Mouse (Mus musculus) intestine, embryonic 14.5 days (tissue): ENCODE results near the gene Scarb2. TPM values are rescaled to one million over a fixed set of nuclear protein-coding genes. Genes with fewer than 3 reads are reported as not detected.
A peak's percentile ranks its signal among the peaks of the same experiment; 100 is the strongest.

ENCODE experiments used
- ATAC-seq: fragments of 200-750 bp; cut with Nextera tagmentation; replicated peaks from 2 replicates; pipeline ENCODE4 v1.8.0; 2017; ENCODE audit warnings: low read depth, moderate number of reproducible peaks, moderate TSS enrichment, moderate library complexity; ENCODE audit not compliant: low FRiP score, low TSS enrichment
- DNase-seq: peaks from one replicate; pipeline ENCODE4 v3.0.0-alpha.2; 2018; ENCODE audit warnings: low spot score
- H3K27ac ChIP-seq: fragments of 300-500 bp; sonication (generic); 2 replicates; pipeline ENCODE4 v1.5.1; 2014; ENCODE audit warnings: low read depth, mild to moderate bottlenecking, control low read depth
- H3K27me3 ChIP-seq: fragments of 300-500 bp; sonication (generic); replicated peaks from 2 replicates; pipeline ENCODE4 v1.6.1; 2014; ENCODE audit warnings: low read length, control low read depth; ENCODE audit not compliant: control insufficient read depth, insufficient read depth
- H3K36me3 ChIP-seq: fragments of 300-500 bp; sonication (generic); 2 replicates; pipeline ENCODE4 v1.6.1; 2014; ENCODE audit warnings: low read length, control low read depth; ENCODE audit not compliant: control insufficient read depth, insufficient read depth
- H3K4me1 ChIP-seq: fragments of 300-500 bp; sonication (generic); replicated peaks from 2 replicates; pipeline ENCODE4 v1.6.1; 2014; ENCODE audit warnings: low read length, control low read depth, mixed read lengths; ENCODE audit not compliant: control insufficient read depth, insufficient read depth
- H3K4me2 ChIP-seq: fragments of 300-500 bp; sonication (generic); 2 replicates; pipeline ENCODE4 v1.6.1; 2014; ENCODE audit warnings: low read length
- H3K4me3 ChIP-seq: fragments of 300-500 bp; sonication (generic); 2 replicates; pipeline ENCODE4 v1.5.1; 2014; ENCODE audit warnings: low read depth, low read length, control low read depth, mixed read lengths
- H3K9ac ChIP-seq: fragments of 300-500 bp; sonication (generic); 2 replicates; pipeline ENCODE4 v1.6.1; 2014; ENCODE audit warnings: mild to moderate bottlenecking, low read length
- H3K9me3 ChIP-seq: fragments of 300-500 bp; sonication (generic); 2 replicates; pipeline ENCODE4 v1.6.1; 2016; ENCODE audit warnings: low read length, control low read depth; ENCODE audit not compliant: control insufficient read depth
- WGBS: fragments of 180-500 bp; shearing (Covaris S2); extraction: QIAGEN DNeasy Blood & Tissue Kit; methylation state at CpG from one replicate; pipeline ENCODE4 v1.1.7; 2014; 5-methylcytosine and 5-hydroxymethylcytosine counted together
- polyA plus RNA-seq: library from polyadenylated mRNA; unstranded; fragments of >200 nt; fragmentation: Nextera tagmentation; extraction: Ambion mirVana; gene quantifications from 2 replicates; pipeline ENCODE4 v1.2.1, GENCODE M21; 2014

Scarb2 gene
- polyA plus RNA-seq, 1 experiment from 2014 or later: 11.8 TPM

DNA sequence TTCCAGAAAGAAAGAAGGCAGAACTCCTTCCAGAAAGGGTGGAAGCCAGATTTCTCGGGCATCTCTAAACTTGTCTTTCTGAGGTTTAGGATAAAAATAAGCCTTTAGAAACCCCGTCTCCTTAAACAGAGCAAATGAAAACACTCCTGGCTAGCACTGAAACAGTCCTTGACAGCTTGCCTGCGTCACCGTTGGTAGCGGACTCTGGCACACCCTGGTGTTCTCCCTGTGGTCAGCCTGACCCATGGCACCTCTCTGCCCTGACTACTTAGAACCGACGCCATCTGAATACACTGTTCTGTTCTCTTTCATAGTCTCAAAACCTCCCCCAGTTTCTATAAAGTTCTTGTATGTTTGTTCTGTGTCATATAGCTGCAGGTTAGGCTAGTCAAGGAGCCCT is 17.7 kb downstream of the Scarb2 start:
- ATAC-seq: no peak
- DNase-seq: no peak
- H3K27ac ChIP-seq: peak overlapping the region; percentile 47; the same call in 1 of the 2 replicates
- peaks cover 5% of the 10 kb centered on the region for H3K36me3 ChIP-seq
- H3K9me3 ChIP-seq: no peaks in the 10 kb centered on the region
- H3K27me3 ChIP-seq: no peaks in the 10 kb centered on the region
- WGBS: 55% methylated on average over 7 of the region's 7 CpGs
- H3K4me1 ChIP-seq: peaks cover 28% of the 10 kb centered on the region
- H3K4me2 ChIP-seq: no peak overlapping the region
- H3K9ac ChIP-seq: no peak overlapping the region
- no peak overlapping the region for H3K4me3 ChIP-seq

DNA sequence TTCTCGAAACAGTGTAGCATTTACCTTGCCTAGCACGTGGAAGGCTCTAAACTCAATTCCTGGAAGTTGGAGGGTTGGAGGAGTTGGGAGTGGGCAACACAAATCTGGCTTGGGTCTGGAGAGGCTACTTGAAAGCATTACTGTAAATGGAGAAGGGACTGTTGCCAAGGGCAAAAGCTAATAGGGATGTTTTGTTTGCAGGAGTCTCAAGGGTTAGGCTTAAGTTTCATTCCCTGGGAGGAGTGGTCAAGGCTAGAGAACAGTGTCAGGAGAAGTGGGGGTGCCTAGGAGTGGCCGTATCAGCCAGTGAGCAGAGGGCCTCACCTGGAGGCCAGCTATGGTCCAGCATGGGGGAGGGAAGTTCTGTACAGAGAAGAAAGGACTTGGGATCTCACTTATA is 18.2 kb downstream of the Scarb2 start:
- Histone ChIP-seq H3K9ac (no peak overlapping the region), H3K9me3 (no peaks in the 10 kb centered on the region), H3K4me2 (no peak overlapping the region), H3K4me1 (peaks cover 22% of the 10 kb centered on the region), H3K27me3 (no peaks in the 10 kb centered on the region), H3K36me3 (peaks cover 10% of the 10 kb centered on the region), H3K4me3 (no peak overlapping the region), H3K27ac (peak overlapping the region; percentile 47; the same call in 1 of the 2 replicates)
- DNase-seq (no peak), ATAC-seq (no peak)
- 58% methylated on average over 3 of the region's 3 CpGs for WGBS

DNA sequence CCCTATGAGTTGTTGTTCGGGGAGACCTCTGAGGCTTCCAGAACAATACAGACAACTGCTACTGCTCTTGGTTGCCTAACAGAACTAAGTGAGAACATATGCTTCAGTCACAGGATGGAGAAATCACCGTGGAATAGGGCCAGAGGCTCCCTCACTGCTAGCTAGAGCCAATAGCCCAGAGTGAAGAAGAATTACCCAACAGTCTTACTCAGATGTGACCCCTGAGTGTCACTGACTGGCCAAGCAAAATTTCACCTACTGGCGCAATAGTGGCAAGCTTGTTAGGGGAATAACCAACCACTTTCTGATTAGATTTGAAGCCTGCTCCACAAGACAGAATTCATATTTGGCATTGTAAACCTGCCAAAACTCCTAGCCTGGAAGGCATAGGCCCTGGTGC is 19.9 kb downstream of the Scarb2 start:
- ATAC-seq (no peak), DNase-seq (no peak)
- Histone ChIP-seq H3K4me3 (no peak overlapping the region), H3K27me3 (no peaks in the 10 kb centered on the region), H3K4me2 (no peak overlapping the region), H3K4me1 (peaks cover 22% of the 10 kb centered on the region), H3K36me3 (peaks cover 18% of the 10 kb centered on the region), H3K27ac (no peak overlapping the region), H3K9ac (no peak overlapping the region), H3K9me3 (no peaks in the 10 kb centered on the region)
- WGBS: 90% methylated on average over 3 of the region's 3 CpGs

DNA sequence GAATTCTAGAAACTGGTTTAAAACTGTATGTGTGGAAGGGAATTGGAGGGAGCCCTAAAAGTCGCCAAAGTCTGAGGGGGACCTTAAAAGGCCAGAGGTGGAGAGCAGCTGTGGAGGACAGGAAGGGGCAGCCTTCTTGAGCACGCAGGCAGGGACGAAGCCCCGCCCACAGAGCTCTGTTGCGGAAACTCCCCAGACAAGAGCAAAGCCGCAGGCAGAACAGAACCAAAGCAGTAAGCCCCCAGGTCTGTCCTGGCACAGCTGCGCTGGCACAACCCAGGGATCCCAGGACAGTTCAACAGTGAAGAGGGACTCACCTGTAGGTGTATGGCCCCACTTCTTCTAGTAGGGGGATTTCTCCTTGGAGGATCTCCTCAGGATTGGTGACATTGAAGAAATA is 21.8 kb downstream of the Scarb2 start:
- Histone ChIP-seq H3K36me3 (peaks cover 18% of the 10 kb centered on the region), H3K4me2 (no peak overlapping the region), H3K4me3 (no peak overlapping the region), H3K9ac (no peak overlapping the region), H3K9me3 (no peaks in the 10 kb centered on the region), H3K27ac (no peak overlapping the region), H3K4me1 (peaks cover 17% of the 10 kb centered on the region), H3K27me3 (no peaks in the 10 kb centered on the region)
- ATAC-seq (no peak), DNase-seq (no peak)
- 68% methylated on average over 7 of the region's 7 CpGs for WGBS

DNA sequence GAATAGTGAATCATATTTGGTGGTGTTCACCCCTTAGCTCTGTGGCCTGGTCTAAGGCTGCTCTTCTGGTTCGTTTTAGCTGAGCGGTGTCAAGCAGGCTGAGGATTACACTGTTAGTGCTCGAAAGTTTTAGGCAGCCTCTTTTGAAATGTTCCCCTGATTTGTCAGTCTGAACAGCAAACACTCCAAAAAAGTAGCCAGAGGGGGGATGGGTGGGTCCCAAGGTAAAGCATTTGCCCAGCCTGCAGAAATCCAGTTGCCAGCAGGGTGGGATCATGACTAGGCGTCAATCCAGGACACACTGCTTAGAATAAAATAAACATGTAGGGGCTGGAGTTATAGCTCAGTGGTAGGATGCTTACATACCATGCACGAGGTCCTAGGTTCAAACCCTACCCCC is 33.8 kb downstream of the Scarb2 start:
- no peak overlapping the region for H3K9ac ChIP-seq
- no peaks in the 10 kb centered on the region for H3K36me3 ChIP-seq
- DNase-seq (no peak), ATAC-seq (no peak)
- WGBS: 50% methylated on average over 5 of the region's 5 CpGs
- H3K4me1 ChIP-seq: no peaks in the 10 kb centered on the region; the same call in 1 of the 2 replicates
- no peak overlapping the region for H3K4me3 ChIP-seq
- H3K9me3 ChIP-seq: no peaks in the 10 kb centered on the region
- no peak overlapping the region for H3K4me2 ChIP-seq
- H3K27me3 ChIP-seq: no peaks in the 10 kb centered on the region
- no peak overlapping the region for H3K27ac ChIP-seq

DNA sequence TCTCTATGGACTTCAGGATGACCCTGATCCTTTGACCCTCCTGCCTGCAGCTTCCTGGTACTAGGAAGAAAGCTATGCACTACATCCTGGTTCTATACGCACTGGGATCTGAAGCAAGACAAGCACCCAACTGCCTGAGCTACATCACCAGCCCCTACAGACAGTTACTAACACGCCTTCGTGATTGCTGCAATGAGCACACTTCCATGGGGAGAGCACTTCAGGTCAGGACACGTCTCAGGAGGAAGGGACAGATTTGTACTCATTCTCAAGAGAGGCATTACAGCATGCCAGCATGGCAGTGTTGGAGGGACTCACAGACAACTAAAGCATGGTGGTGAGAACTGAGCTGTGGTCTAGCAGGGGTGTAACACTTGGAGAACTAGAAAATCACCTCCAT is 35.1 kb downstream of the Scarb2 start:
- H3K4me1 ChIP-seq: peaks cover 7% of the 10 kb centered on the region; the same call in 1 of the 2 replicates
- H3K9ac ChIP-seq: no peak overlapping the region
- no peaks in the 10 kb centered on the region for H3K36me3 ChIP-seq
- DNase-seq (no peak), ATAC-seq (no peak)
- H3K9me3 ChIP-seq: no peaks in the 10 kb centered on the region
- 83% methylated on average over 4 of the region's 4 CpGs for WGBS
- no peaks in the 10 kb centered on the region for H3K27me3 ChIP-seq
- H3K4me2 ChIP-seq: no peak overlapping the region
- no peak overlapping the region for H3K4me3 ChIP-seq
- no peak overlapping the region for H3K27ac ChIP-seq

DNA sequence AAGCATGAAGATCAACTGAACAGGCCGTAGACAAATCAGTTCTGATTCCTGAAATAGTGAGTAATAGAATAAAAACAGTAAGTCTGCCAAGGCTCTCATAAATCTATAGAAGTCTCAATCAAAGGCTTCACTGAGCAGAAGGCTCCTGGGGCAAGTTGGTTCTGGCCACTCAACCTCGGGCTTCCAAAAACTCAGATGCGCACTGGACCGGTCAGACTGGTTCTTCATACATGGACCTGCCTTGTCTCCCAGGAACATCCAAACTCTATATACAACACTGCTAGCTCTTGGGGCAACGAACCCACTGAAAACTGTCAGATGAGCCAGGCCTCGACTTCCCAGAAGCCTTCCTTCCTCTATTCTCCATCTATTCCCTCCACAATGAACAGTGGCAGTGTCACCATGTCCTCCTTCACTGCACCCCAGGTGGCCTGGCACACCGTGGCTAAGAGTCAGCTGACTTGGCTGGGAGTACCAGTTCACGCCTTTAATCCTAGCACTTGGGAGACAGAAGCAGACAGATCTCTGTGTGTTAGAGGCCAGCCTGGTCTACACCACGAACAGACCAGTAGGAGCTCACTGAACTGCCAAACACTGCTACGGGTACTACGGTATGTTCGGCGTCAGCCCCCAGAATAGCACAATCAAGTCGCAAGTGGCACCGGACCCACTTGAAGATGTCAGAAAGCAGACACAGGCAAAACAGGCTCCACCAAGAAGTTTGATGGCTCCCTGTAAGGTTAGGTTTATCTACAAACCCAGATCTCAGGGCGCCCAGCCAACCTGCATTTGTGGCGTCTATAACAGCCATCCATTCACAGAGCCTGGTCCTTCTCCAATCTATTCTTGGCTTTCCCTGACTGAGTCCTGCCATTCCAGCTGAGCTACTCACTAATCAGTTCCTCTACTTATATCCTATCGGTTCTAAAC is 37.2 kb downstream of the Scarb2 start:
- no peaks in the 10 kb centered on the region for H3K36me3 ChIP-seq
- no peak overlapping the region for H3K27ac ChIP-seq
- no peak overlapping the region for H3K4me3 ChIP-seq
- H3K9me3 ChIP-seq: no peaks in the 10 kb centered on the region
- 87% methylated on average over 18 of the region's 18 CpGs for WGBS
- H3K4me1 ChIP-seq: peaks cover 7% of the 10 kb centered on the region; the same call in 1 of the 2 replicates
- ATAC-seq (no peak), DNase-seq (no peak)
- no peaks in the 10 kb centered on the region for H3K27me3 ChIP-seq
- no peak overlapping the region for H3K9ac ChIP-seq
- H3K4me2 ChIP-seq: no peak overlapping the region

DNA sequence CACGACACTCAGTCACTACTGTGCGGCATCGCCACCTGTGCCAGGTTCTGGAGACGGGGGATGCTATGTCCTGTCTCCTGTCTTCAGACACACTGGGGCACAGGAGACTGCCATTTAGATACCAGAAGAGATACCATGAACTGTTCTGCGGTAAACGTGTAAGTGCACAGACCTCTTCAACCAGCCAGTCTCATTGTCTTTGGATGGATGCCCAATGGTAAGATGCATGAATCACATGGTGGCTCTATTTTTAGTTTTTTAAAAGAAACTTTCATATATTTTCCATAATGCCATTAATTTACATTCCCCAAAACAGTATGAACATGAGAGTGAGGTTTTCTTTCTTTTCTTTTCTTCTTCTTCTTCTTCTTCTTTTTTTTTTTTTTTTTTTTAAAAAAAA is 38.4 kb downstream of the Scarb2 start:
- Histone ChIP-seq H3K27me3 (no peaks in the 10 kb centered on the region), H3K9me3 (no peaks in the 10 kb centered on the region), H3K4me3 (no peak overlapping the region), H3K4me2 (no peak overlapping the region), H3K9ac (no peak overlapping the region), H3K27ac (no peak overlapping the region), H3K36me3 (no peaks in the 10 kb centered on the region), H3K4me1 (peaks cover 7% of the 10 kb centered on the region; the same call in 1 of the 2 replicates)
- ATAC-seq: no peak
- 85% methylated on average over 6 of the region's 6 CpGs for WGBS
- DNase-seq: no peak
